Mouse (Mus musculus) MEL (cell line): ENCODE data around the gene Nlgn1.

Experiments
- CHD2 ChIP-seq: IDR thresholded peaks from 2 replicates; pipeline ENCODE4 v1.6.1; 2011; ENCODE audit warnings: low read length, improper control_type of control experiment
- EP300 ChIP-seq, 2 experiments: IDR thresholded peaks; 2 replicates each; pipeline ENCODE4 v1.6.1; 2011; ENCODE audit warnings: improper control_type of control experiment in 2 of 2, low read length in 2 of 2, low read depth in 1 of 2, mild to moderate bottlenecking in 1 of 2
- POLR2AphosphoS5 ChIP-seq: IDR thresholded peaks from 2 replicates; pipeline ENCODE4 v1.6.1; 2012; ENCODE audit warnings: low read depth, borderline replicate concordance, mild to moderate bottlenecking, inconsistent platforms, low read length, moderate library complexity, mixed read lengths

GRCm38 (mm10) chr3:25683696-25684095, 648.6 kb downstream of the Nlgn1 start:
- TF ChIP-seq POLR2AphosphoS5: no peak
- TF ChIP-seq EP300 (IDR thresholded peaks at IDR 0.05; ENCODE audit: low read depth in 1 of 2, low read length in 2 of 2): no peak
- TF ChIP-seq CHD2: no peak
